In genomic region chr14:100224151-100224550, GRCm38 (mm10) we compare ENCODE assay signal across 11 mouse cellular contexts.
DNase-seq lines count a peak whose midpoint lies in the region; ATAC-seq and TF ChIP-seq lines count a peak whose summit lies in the region.
"Had no signal": no experiment of that assay in that cellular context is flagged by ENCODE, and none has a peak within 500 bp of the region (broad histone marks: within the 10 kb centered on the region; RNA-seq: fewer than 3 reads in every experiment).

No protein-coding gene starts in this region.

- ATAC-seq in hematopoietic stem cell, adult 5-6 weeks (replicated peaks in 1 of 2; ENCODE audit: insufficient read depth in 1 of 2, low FRiP score in 2 of 2, low TSS enrichment in 1 of 2, low read depth in 1 of 2, poor library complexity in 2 of 2, severe bottlenecking in 2 of 2) = peak; percentile 12 to 39; a peak in 1 of 4 replicates
- ATAC-seq in stomach, postnatal 0 days (ENCODE audit: low FRiP score, low TSS enrichment) = no peak

- DNase-seq in heart, adult 8-10 months (ENCODE audit: low spot score) = peak; percentile 42
- no peak for DNase-seq in heart, postnatal 4 days
- peak; percentile 54 for DNase-seq in brain, adult 2 months (ENCODE audit: low read depth, low spot score)
- DNase-seq in kidney, postnatal 4 days = peak; percentile 7 to 27
- DNase-seq in stomach, postnatal 0 days (ENCODE audit: low spot score) = no peak
- no peak for DNase-seq in MN1 (ENCODE audit: low spot score)
- no peak for DNase-seq in ovary, postnatal 14 days (ENCODE audit: low spot score)
- DNase-seq: right cerebral cortex, adult 18-20 months had no signal

- no peak overlapping the region for H3K9ac ChIP-seq in stomach, postnatal 0 days (ENCODE audit: low read length)
- H3K9ac ChIP-seq: embryonic facial prominence, embryonic 13.5 days had no signal

- no peak overlapping the region for H3K27ac ChIP-seq in stomach, postnatal 0 days (replicated peaks)
- H3K27ac ChIP-seq: embryonic facial prominence, embryonic 13.5 days; limb, embryonic 10.5 days had no signal

- no peaks in the 10 kb centered on the region for H3K4me1 ChIP-seq in stomach, postnatal 0 days (replicated peaks; ENCODE audit: control insufficient read depth, insufficient read depth)

- TF ChIP-seq CTCF in stomach, postnatal 0 days (IDR thresholded peaks at IDR 0.05; ENCODE audit: low read depth) = no peak

- no peaks in the 10 kb centered on the region for H3K36me3 ChIP-seq in stomach, postnatal 0 days (ENCODE audit: control insufficient read depth, insufficient read depth, low read length)
- H3K36me3 ChIP-seq: embryonic facial prominence, embryonic 13.5 days had no signal

- H3K4me3 ChIP-seq in stomach, postnatal 0 days (ENCODE audit: low read depth, low read length) = no peak overlapping the region
- H3K4me3 ChIP-seq: embryonic facial prominence, embryonic 13.5 days; limb, embryonic 10.5 days had no signal

- H3K9me3 ChIP-seq in stomach, postnatal 0 days (ENCODE audit: control insufficient read depth, low read length) = no peaks in the 10 kb centered on the region
- H3K9me3 ChIP-seq: embryonic facial prominence, embryonic 13.5 days; limb, embryonic 10.5 days had no signal

- H3K27me3 ChIP-seq in stomach, postnatal 0 days (ENCODE audit: control insufficient read depth, insufficient read depth, low read length) = no peaks in the 10 kb centered on the region
- H3K27me3 ChIP-seq: embryonic facial prominence, embryonic 13.5 days had no signal

- 44% methylated on average over 4 of the region's 4 CpGs for WGBS in stomach, postnatal 0 days

- no peak for TF ChIP-seq EP300 in stomach, postnatal 0 days (optimal IDR thresholded peaks at IDR 0.05)

- H3K4me2 ChIP-seq in stomach, postnatal 0 days (replicated peaks; ENCODE audit: low read depth) = no peak overlapping the region
- H3K4me2 ChIP-seq: embryonic facial prominence, embryonic 13.5 days had no signal

Comparison
In these comparisons a context has a peak if more than half of its experiments do, and no peak if none do; other contexts are left out.
1. DNase-seq: peak in heart, adult 8-10 months (single experiment), brain, adult 2 months (single experiment) and kidney, postnatal 4 days (2 of 2); none in heart, postnatal 4 days (single experiment), stomach, postnatal 0 days (single experiment), MN1 (single experiment) and ovary, postnatal 14 days (single experiment).